Mouse (Mus musculus): ENCODE results near the gene Cxcr1.

Cxcr1 gene

DNA sequence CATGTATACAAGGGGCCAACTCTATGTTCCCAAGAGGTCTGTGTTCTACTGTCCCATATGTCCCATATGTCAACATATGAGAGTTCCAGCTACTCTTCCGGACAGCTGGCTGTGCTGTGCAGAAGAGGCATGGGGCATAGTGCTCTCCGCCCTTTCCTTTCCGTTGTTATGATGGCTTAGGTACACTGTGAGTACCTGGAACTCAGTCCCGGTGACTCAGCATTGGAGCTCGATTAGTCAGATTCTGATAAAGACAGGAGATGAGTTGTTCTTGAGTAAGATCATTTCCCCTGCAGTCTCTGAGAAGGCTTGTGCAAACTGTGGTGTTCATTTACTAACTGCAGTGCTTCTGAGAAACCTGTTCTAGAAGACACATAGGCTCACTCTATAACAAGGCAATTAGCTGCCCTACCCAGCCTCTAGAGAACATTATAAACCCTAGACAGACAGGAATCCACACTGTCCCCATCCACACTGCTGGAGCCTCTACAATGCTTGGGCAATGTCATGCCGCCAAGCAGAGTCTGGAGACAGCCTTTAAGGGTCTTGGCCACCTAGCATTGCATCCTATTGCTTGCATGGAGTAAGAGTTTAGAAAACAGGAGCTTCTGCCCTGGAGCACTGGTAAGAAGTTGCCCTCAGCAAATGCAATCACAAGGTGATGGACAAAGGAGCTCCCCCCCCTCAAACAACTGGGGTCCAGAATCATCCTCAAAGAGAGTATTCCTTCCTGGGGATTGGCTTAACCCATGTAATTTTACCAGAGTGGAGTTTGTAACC, 45.1 kb downstream of the Cxcr1 start:
- in situ Hi-C loops (cut with MboI, MseI), result no loop called here

All from T-helper 17 cell (primary cell).